Mouse (Mus musculus) spleen, adult 2 months (tissue): ENCODE results near the gene Zfp36l2.

Experiments used
- CTCF ChIP-seq: fragments of 200-500 bp; IDR thresholded peaks from 2 replicates; pipeline ENCODE4 v1.5.1; 2011; ENCODE audit warnings: mild to moderate bottlenecking, inconsistent platforms; ENCODE audit not compliant: insufficient read depth, insufficient read length, insufficient replicate concordance; ENCODE audit errors: extremely low read depth
- POLR2A ChIP-seq: fragments of 200-500 bp; IDR thresholded peaks from 2 replicates; pipeline ENCODE4 v1.6.1; 2011; ENCODE audit warnings: low read depth, low read length, inconsistent platforms

- TF ChIP-seq CTCF (no peak), POLR2A (peak; percentile 8; the same call in 1 of the 2 replicates)
These were observed 44.4 kb downstream of the Zfp36l2 start for GRCm38 (mm10) chr17:84143219-84143844.
